Mouse (Mus musculus) neural tube, embryonic 11.5 days (tissue): Measurements from ENCODE around the gene Rasal1. TPM values are rescaled to one million over a fixed set of nuclear protein-coding genes. Genes with fewer than 3 reads are reported as not detected.

ENCODE experiments used
- ATAC-seq: fragments of 200-750 bp; cut with Nextera tagmentation; 2 replicates; pipeline ENCODE4 v1.8.0; 2017; ENCODE audit warnings: moderate number of reproducible peaks, mild to moderate bottlenecking, moderate TSS enrichment, moderate library complexity; ENCODE audit not compliant: insufficient read depth, low FRiP score, low TSS enrichment
- DNase-seq: peaks from one replicate; pipeline ENCODE4 v3.0.0-alpha.2; 2015; ENCODE audit warnings: low spot score
- H3K27ac ChIP-seq: fragments of 300-500 bp; sonication (generic); 2 replicates; pipeline ENCODE4 v1.5.1; 2014; ENCODE audit warnings: low read depth, mild to moderate bottlenecking, low read length
- H3K27me3 ChIP-seq: fragments of 300-500 bp; sonication (generic); 2 replicates; pipeline ENCODE4 v1.6.1; 2014; ENCODE audit warnings: mild to moderate bottlenecking, low read length, mixed read lengths; ENCODE audit not compliant: control insufficient read depth, insufficient read depth
- H3K36me3 ChIP-seq: fragments of 300-500 bp; sonication (generic); 2 replicates; pipeline ENCODE4 v1.6.1; 2014; ENCODE audit warnings: mild to moderate bottlenecking, low read length, moderate library complexity, mixed read lengths; ENCODE audit not compliant: control insufficient read depth, insufficient read depth
- H3K4me1 ChIP-seq: fragments of 300-500 bp; sonication (generic); 2 replicates; pipeline ENCODE4 v1.6.1; 2014; ENCODE audit warnings: low read length, mixed read lengths; ENCODE audit not compliant: control insufficient read depth, insufficient read depth
- H3K4me2 ChIP-seq: fragments of 300-500 bp; sonication (generic); 2 replicates; pipeline ENCODE4 v1.6.1; 2014; ENCODE audit warnings: low read depth, mild to moderate bottlenecking, moderate library complexity
- H3K4me3 ChIP-seq: fragments of 300-500 bp; sonication (generic); 2 replicates; pipeline ENCODE4 v1.5.1; 2014; ENCODE audit warnings: low read depth, low read length
- H3K9ac ChIP-seq: fragments of 300-500 bp; sonication (generic); 2 replicates; pipeline ENCODE4 v1.6.1; 2014; ENCODE audit warnings: mild to moderate bottlenecking, low read length
- H3K9me3 ChIP-seq: fragments of 300-500 bp; sonication (generic); 2 replicates; pipeline ENCODE4 v1.6.1; 2016; ENCODE audit warnings: low read length; ENCODE audit not compliant: control insufficient read depth
- WGBS: fragments of 180-500 bp; shearing (Covaris S2); extraction: QIAGEN DNeasy Blood & Tissue Kit; methylation state at CpG from one replicate; pipeline ENCODE4 v1.1.7; 2014; 5-methylcytosine and 5-hydroxymethylcytosine counted together
- polyA plus RNA-seq: library from polyadenylated mRNA; unstranded; fragments of >200 nt; fragmentation: Nextera tagmentation; extraction: Ambion mirVana; gene quantifications from 2 replicates; pipeline ENCODE4 v1.2.1, GENCODE M21; 2014

The Rasal1 gene
- 0.39 TPM in 1 of 2 replicates, not detected in the other for polyA plus RNA-seq

GRCm38 (mm10) chr5:120648569-120649373 lies at the start of gene Rasal1:
Gene Rasal1 (plus strand): TSS chr5:120648812.
- DNase-seq (peak; percentile 45), ATAC-seq (no peak)
- H3K27ac ChIP-seq: no peak within 1 kb of the TSS
- H3K27me3 ChIP-seq: peaks cover 34% of the 10 kb centered on the region
- no peaks in the 10 kb centered on the region for H3K36me3 ChIP-seq
- no peak within 1 kb of the TSS for H3K9ac ChIP-seq
- 0 out of 2 replicates have a peak within 1 kb of the TSS, but pooled peaks have one; percentile 6 for H3K4me3 ChIP-seq
- H3K4me2 ChIP-seq: peak within 1 kb of the TSS; percentile 19; the same call in 1 of the 2 replicates
- WGBS: under 1% methylated on average over 40 of the region's 53 CpGs
- H3K9me3 ChIP-seq: no peaks in the 10 kb centered on the region
- H3K4me1 ChIP-seq: no peaks in the 10 kb centered on the region

DNA sequence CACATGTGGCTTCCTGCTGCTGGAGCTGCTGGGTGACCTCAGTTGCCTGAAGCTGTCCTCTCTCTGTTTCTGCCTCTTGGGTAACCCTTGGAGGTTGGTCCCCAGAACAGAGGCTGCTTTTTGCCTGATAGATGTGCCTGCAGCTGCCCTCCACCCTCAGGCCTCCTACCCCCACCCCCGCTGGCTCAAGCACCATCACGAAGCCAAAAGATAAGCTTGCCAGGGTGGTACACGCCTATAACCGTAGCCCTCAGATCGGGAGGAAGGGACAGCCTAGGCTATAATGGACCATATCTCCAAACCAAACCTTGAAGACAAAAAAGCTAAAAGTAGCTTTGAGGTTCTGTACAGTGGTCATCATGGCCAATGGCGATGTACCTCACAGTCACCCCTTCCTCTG lies 49.0 kb upstream of the Rasal1 start:
- Histone ChIP-seq H3K4me1 (no peaks in the 10 kb centered on the region), H3K9me3 (no peaks in the 10 kb centered on the region), H3K4me3 (no peak overlapping the region), H3K27me3 (no peaks in the 10 kb centered on the region), H3K4me2 (no peak overlapping the region), H3K9ac (no peak overlapping the region), H3K27ac (no peak overlapping the region), H3K36me3 (no peaks in the 10 kb centered on the region)
- ATAC-seq (no peak), DNase-seq (no peak)
- 94% methylated on average over 6 of the region's 6 CpGs for WGBS

GRCm38 (mm10) chr5:120600946-120601668 lies 47.5 kb upstream of the Rasal1 start:
- H3K27ac ChIP-seq: peak overlapping the region; percentile 1; the same call in 1 of the 2 replicates
- no peak overlapping the region for H3K4me3 ChIP-seq
- H3K36me3 ChIP-seq: no peaks in the 10 kb centered on the region
- no peaks in the 10 kb centered on the region for H3K9me3 ChIP-seq
- DNase-seq (peak; percentile 49), ATAC-seq (no peak)
- H3K9ac ChIP-seq: no peak overlapping the region
- no peaks in the 10 kb centered on the region; the same call in 1 of the 2 replicates for H3K4me1 ChIP-seq
- no peaks in the 10 kb centered on the region for H3K27me3 ChIP-seq
- WGBS: 50% methylated on average over 11 of the region's 11 CpGs
- no peak overlapping the region for H3K4me2 ChIP-seq

- Histone ChIP-seq H3K9ac (no peak overlapping the region), H3K36me3 (no peaks in the 10 kb centered on the region), H3K4me3 (no peak overlapping the region), H3K27me3 (no peaks in the 10 kb centered on the region), H3K27ac (no peak overlapping the region), H3K4me1 (no peaks in the 10 kb centered on the region; the same call in 1 of the 2 replicates), H3K4me2 (no peak overlapping the region), H3K9me3 (no peaks in the 10 kb centered on the region)
- 93% methylated on average over 12 of the region's 12 CpGs for WGBS
- no peak for DNase-seq
- ATAC-seq: no peak
These were observed 46.4 kb upstream of the Rasal1 start for GRCm38 (mm10) chr5:120602210-120602609.

GRCm38 (mm10) chr5:120603515-120603914 lies 45.1 kb upstream of the Rasal1 start:
- no peak overlapping the region for H3K9ac ChIP-seq
- no peaks in the 10 kb centered on the region for H3K9me3 ChIP-seq
- no peak overlapping the region for H3K4me3 ChIP-seq
- no peak overlapping the region for H3K4me2 ChIP-seq
- H3K36me3 ChIP-seq: no peaks in the 10 kb centered on the region
- no peaks in the 10 kb centered on the region for H3K27me3 ChIP-seq
- WGBS: 77% methylated on average over 7 of the region's 7 CpGs
- DNase-seq (no peak), ATAC-seq (no peak)
- H3K4me1 ChIP-seq: no peaks in the 10 kb centered on the region; the same call in 1 of the 2 replicates
- H3K27ac ChIP-seq: no peak overlapping the region

DNA sequence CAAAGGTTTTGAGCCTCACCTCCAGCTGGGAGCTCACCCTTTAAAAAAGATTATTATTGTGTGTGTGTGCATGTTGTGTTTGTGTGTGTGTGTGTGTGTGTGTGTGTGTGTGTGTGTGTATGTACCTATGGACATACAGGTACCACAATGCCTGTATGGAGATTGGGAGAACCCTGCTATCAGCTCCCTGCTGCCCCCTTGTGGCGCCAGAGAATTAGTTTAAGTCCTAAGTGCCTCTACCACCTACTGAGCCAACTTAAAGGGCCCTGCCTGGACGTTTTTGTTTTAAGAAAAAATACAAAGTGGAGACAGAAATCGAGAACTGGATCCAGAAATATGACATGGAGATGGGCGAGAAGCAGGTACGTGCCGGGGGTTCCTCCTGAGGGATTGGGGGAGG lies 43.8 kb upstream of the Rasal1 start:
- no peaks in the 10 kb centered on the region for H3K9me3 ChIP-seq
- ATAC-seq: no peak
- peak overlapping the region; percentile 26 for H3K4me3 ChIP-seq
- peak; percentile 85 for DNase-seq
- peak overlapping the region; percentile 42; the same call in 1 of the 2 replicates for H3K9ac ChIP-seq
- 0 out of 2 replicates have a peak overlapping the region, but pooled peaks have one; percentile 34 for H3K27ac ChIP-seq
- no peaks in the 10 kb centered on the region; the same call in 1 of the 2 replicates for H3K36me3 ChIP-seq
- peak overlapping the region; percentile 50 for H3K4me2 ChIP-seq
- 2% methylated on average over 6 of the region's 6 CpGs for WGBS
- H3K27me3 ChIP-seq: no peaks in the 10 kb centered on the region
- H3K4me1 ChIP-seq: no peaks in the 10 kb centered on the region; the same call in 1 of the 2 replicates

DNA sequence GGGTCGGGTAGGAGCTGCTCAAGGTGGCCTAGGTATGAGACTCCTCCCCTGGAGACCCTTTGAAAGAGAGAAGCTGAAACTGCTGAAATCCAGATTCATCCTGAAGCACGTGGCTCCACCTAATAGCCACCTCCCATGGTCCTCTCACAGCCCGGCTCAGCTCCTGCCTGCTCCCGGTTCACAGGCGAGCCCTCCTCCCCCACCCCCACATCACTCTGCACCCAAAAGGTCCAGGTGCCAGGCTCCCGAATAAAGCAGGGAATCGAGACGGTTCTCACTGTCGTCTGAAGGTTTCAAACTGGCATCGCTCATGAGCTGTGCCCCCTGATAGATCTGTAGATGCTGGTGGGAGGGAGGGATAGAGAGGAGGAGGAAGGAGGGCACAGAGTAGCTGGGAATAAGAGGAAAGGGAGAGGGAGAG lies 43.4 kb upstream of the Rasal1 start:
- H3K4me1 ChIP-seq: no peaks in the 10 kb centered on the region; the same call in 1 of the 2 replicates
- no peaks in the 10 kb centered on the region for H3K27me3 ChIP-seq
- H3K36me3 ChIP-seq: no peaks in the 10 kb centered on the region; the same call in 1 of the 2 replicates
- no peak for DNase-seq
- no peaks in the 10 kb centered on the region for H3K9me3 ChIP-seq
- 0 out of 2 replicates have a peak, but pooled peaks have one; percentile 36 for ATAC-seq
- H3K4me2 ChIP-seq: peak overlapping the region; percentile 50
- H3K4me3 ChIP-seq: peak overlapping the region; percentile 26
- 9% methylated on average over 10 of the region's 10 CpGs for WGBS
- H3K27ac ChIP-seq: 0 out of 2 replicates have a peak overlapping the region, but pooled peaks have one; percentile 34
- H3K9ac ChIP-seq: peak overlapping the region; percentile 42; the same call in 1 of the 2 replicates

- no peak overlapping the region for H3K27ac ChIP-seq
- DNase-seq: peak; percentile 91
- H3K9me3 ChIP-seq: no peaks in the 10 kb centered on the region
- H3K36me3 ChIP-seq: no peaks in the 10 kb centered on the region; the same call in 1 of the 2 replicates
- H3K9ac ChIP-seq: no peak overlapping the region
- no peaks in the 10 kb centered on the region; the same call in 1 of the 2 replicates for H3K4me1 ChIP-seq
- H3K4me2 ChIP-seq: peak overlapping the region; percentile 50
- no peaks in the 10 kb centered on the region for H3K27me3 ChIP-seq
- ATAC-seq: peak; percentile 61; the same call in 1 of the 2 replicates
- 2% methylated on average over 8 of the region's 8 CpGs for WGBS
- peak overlapping the region; percentile 26 for H3K4me3 ChIP-seq
These were observed 42.9 kb upstream of the Rasal1 start for GRCm38 (mm10) chr5:120605688-120606087.
